Mouse (Mus musculus) gonadal fat pad, adult 2 months (tissue): ENCODE data around the gene Lrrc32. TPM values are rescaled to one million over a fixed set of nuclear protein-coding genes. Genes with fewer than 3 reads are reported as not detected.

Experiments used
- DNase-seq: peaks from one replicate; pipeline ENCODE4 v3.0.0-alpha.2; 2012; ENCODE audit warnings: low read depth
- polyA plus RNA-seq: library from polyadenylated mRNA; depleted of rRNA; stranded (reverse); fragments of >200 nt; gene quantifications from 2 replicates; pipeline ENCODE4 v1.2.3, GENCODE M21; 2012; rRNA removed

Gene Lrrc32
- 15.4 and 18.2 TPM in 2 replicates for polyA plus RNA-seq

DNA sequence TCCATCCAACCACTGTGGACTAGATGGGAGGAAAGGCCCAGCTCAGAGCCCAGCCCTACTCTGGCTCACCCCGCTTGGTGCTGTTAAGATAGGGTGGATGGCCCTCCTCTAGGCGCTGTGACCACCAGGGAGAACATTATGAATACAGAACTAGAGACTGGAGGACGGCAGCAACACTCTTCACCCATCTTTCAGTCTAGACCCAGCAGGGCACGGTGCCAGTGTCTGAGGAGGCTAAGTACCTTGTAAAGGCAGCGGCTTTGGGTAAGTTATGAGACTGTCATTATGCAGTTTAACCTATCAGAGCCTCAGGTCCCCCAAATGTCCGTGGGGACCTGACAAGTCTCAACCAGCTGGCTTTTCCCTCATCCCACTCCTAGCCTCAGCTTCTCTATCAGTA, at the start of gene Lrrc32:
Lrrc32 (plus strand) TSS at position 153 of the 400 bp plus-strand sequence.
- no peak for DNase-seq

- no peak for DNase-seq
Observed at GRCm38 (mm10) chr7:98439956-98440466, 49.1 kb upstream of the Lrrc32 start, which contains the start of gene Gucy2d. TSS of gene Gucy2d (plus strand) at chr7:98440416.

GRCm38 (mm10) chr7:98446873-98447272, 42.2 kb upstream of the Lrrc32 start:
- DNase-seq = no peak

DNA sequence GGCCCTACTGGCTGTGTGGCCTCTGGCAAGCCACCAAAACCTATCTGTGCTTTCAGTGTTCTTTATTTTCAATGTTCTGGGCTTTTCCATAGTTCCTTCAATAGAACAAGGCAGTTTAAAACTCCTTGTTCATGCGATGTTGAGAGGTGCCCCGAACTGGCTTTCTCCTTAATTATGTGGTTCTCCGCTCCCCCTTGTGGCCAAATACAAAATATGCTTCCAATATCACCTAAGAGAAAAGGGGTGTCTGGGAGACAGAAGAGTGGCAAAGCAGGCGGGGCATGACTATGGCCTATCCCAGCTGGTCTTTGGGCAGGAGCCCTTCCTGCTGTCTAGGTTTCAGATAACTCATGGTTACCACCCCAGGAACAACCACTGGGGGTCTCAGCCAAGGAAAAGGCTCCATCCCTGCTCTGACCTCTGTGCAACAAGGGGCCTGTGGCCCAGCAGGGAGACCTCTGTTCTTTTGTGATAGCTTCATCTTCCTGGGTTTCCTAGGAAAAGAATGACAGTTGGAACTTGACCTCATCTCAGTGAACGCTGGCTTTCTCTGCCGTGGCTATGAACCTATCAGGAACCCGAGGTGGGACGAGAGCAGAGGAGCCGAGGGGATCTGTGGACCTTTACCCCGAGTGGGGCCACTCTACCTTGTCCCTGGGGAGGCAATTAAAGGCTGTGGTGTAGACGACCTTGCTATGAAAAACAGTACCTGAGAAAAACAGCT, 41.3 kb upstream of the Lrrc32 start:
- no peak for DNase-seq

GRCm38 (mm10) chr7:98448309-98448630, 40.8 kb upstream of the Lrrc32 start:
- DNase-seq = no peak

DNA sequence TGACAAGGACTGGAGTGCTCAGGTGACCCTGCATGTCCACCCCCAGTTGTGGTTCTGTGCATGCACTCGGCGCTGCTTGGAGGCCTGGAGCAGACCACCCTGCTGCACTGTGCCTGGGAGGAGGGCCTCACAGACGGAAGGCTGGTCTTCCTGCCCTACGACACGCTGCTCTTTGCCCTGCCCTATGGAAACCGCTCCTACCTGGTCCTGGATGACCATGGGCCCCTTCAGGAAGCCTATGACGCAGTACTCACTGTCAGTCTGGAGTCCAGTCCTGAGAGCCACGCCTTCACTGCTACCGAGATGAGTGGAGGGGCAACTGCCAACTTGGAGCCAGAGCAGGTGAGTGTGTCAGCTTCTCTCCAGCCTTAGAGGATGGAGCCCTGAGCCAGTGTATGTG, 39.4 kb upstream of the Lrrc32 start:
- no peak for DNase-seq

GRCm38 (mm10) chr7:98454397-98455120, 34.5 kb upstream of the Lrrc32 start:
- DNase-seq = no peak

DNA sequence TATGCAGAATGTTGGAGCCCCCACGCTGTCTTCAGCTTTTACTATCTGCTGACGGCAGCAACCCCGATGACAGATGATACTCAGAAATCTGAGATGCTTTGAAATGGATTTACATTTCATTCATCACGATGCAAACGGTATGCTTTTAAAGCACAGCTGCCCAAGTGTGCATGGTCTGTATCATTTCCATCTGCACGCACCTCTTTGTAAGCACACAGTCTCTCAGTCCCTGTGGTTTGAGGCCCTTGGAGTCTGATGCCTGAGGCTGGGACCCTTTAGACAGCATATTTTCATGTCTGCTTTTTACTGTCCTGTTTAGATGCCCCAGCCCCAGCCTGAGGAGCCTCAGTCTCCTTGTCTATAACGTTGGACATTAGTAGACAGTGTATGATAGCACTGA, 28.8 kb upstream of the Lrrc32 start:
- DNase-seq = no peak

DNA sequence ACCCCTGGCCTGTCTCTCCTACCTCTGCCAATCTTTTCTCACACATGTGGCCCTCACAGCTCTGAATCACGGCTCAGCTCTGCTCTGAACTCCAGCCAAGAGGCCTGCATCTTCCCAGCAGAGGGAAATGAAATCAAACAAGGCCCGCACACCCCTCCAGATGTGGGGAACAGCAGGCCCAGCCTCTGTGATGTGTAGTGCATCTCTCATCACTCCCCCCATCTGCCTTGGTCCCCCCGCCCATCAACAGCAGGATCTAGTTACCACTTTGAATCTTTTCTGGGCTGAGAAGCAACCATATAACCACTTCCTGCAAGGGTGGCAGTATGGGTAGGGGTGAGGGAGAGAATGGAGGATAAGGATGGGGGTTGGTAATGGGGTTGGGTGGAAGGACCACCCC, 20.0 kb upstream of the Lrrc32 start:
- no peak for DNase-seq

- no peak for DNase-seq
Observed at GRCm38 (mm10) chr7:98472529-98472928, 16.6 kb upstream of the Lrrc32 start.

- no peak for DNase-seq
Observed at GRCm38 (mm10) chr7:98474558-98474957, 14.5 kb upstream of the Lrrc32 start.

- no peak for DNase-seq
Observed at GRCm38 (mm10) chr7:98477153-98477552, 11.9 kb upstream of the Lrrc32 start.

GRCm38 (mm10) chr7:98480481-98480880, 8.6 kb upstream of the Lrrc32 start:
- no peak for DNase-seq

DNA sequence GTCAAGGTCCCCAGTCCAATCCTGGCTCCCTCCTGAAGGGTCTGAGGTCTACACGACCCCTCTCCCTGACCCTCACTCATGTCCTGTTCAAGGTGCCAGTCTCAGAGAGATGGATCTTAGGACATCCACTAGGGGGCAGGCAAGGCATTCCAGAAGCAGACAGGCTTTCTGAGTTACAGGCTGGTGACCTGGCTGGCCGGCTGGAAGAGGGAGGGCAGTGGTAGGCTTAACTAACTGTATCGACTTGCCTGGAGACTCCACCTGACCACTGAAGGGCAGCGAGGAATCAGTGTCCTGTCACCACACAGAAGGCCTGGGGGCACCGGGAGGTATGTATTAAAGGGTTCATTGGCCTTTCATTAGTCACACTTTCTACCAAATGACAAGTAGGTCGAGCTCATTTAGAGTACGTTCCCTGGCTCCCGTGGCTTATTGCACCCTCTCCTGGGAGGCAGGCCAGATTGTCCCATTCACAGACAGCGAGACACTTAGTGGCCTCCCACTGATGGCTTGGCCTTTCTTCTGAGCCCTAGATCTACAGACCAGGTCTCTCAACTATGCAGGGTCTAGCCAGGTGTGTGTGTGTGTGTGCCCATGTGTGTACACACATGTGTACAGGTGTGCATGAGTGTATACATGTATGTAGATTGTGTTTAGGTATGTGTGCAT, 7.9 kb upstream of the Lrrc32 start:
- DNase-seq = no peak

GRCm38 (mm10) chr7:98481861-98482260, 7.2 kb upstream of the Lrrc32 start:
- no peak for DNase-seq

- DNase-seq = no peak
Observed at GRCm38 (mm10) chr7:98482551-98483267, 6.4 kb upstream of the Lrrc32 start.

- DNase-seq = no peak
Observed at GRCm38 (mm10) chr7:98483268-98483607, 5.8 kb upstream of the Lrrc32 start.

- no peak for DNase-seq
Observed at GRCm38 (mm10) chr7:98484878-98485277, 4.2 kb upstream of the Lrrc32 start.

- no peak for DNase-seq
Observed at GRCm38 (mm10) chr7:98485508-98485907, 3.6 kb upstream of the Lrrc32 start.

GRCm38 (mm10) chr7:98486471-98486917, 2.6 kb upstream of the Lrrc32 start:
- DNase-seq = no peak

DNA sequence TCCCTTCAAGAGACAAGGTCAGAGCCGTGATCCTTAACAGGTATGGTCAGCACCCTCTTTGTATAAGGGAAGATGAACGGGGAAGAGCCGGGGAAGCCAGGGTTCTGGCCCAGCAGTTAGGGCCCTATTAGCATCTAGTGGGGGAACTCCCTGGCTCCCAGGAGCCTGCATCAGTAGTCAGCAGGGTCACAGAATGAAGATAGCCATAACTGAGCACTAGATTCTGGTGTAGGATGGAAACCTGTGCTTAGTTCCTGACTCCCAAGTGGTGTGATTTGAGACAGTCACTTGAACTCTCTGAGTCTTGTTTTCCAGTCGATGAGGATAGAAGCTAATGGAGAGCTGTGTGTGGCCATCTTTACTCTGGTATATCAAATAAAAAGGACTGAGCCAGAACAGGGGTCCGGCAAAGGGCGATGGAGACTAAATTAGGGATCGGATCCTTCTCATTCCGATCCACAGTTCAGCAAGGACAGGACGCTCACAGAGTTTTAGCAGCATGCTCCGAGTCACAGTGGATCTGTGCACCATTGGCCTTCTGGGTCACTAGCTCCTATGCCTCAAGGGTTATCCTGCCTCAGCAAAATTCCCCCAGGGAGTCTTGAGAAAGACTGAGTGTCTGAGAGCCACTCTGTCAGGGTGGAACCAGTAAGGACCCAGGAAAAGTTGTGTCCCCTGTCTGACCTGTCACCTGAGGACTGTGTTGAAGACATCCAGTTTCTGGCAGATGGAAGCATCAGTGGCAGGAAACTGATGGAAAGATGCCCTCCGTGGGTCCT, 1.7 kb upstream of the Lrrc32 start:
- no peak for DNase-seq
